Mouse (Mus musculus): Measurements from ENCODE around the gene Atp13a3. TPM values are rescaled to one million over a fixed set of nuclear protein-coding genes. Genes with fewer than 3 reads are reported as not detected.
"Not testable (repeated sequence)": the region's sequence is repeated elsewhere in the genome, so short reads cannot be mapped to it uniquely, and the experiment has no call there.

The Atp13a3 gene
- 12.6 and 14.0 TPM in 2 replicates for polyA plus RNA-seq (2016; fragmentation: Nextera tagmentation; extraction: Ambion mirVana)

DNA sequence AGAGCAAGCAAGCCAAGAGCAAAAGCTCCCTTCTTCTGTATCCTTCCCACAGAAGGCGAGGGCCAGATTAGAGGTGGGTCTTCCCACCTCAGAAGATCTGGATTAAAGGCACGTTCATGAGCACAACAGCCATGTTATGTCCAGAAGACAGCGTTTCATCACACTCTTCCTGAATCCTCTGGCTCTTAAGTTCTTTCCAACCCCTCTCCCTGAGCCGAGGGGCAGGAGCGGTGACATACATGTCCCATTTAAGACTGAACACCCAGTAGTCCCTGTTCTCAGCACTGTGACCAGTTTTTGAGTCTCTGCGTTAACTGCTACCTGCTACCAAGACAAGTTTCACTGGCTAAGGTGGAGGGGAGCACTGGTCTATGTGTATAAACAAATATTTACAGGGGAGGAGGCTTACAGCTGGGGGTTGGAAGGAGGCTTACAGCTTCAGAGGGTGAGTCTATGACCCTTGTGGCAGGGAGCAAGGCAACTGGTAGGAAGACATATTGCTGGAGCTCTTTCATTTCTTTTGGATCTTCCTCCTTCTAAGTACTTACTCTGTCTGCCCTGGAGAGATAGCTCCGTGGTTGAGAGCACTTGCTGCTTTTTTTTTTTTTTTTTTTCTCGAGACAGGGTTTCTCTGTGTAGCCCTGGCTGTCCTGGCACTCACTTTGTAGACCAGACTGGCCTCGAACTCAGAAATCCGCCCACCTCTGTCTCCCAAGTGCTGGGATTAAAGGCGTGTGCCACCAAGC lies at the start of gene Atp13a3:
Atp13a3 (minus strand) TSS at position 51 of the 746 bp plus-strand sequence.
- Histone ChIP-seq H3K9me3 (replicated peaks) (no peaks in the 10 kb centered on the region), H3K36me3 (no peaks in the 10 kb centered on the region), H3K27ac (no peak within 1 kb of the TSS), H3K27me3 (ENCODE audit: low read depth, poor library complexity, severe bottlenecking) (no peaks in the 10 kb centered on the region), H3K4me1 (no peaks in the 10 kb centered on the region), H3K4me3 (no peak within 1 kb of the TSS)
- WGBS: 74% methylated on average over 11 of the region's 11 CpGs
- no peak for DNase-seq (ENCODE audit: low spot score)

DNA sequence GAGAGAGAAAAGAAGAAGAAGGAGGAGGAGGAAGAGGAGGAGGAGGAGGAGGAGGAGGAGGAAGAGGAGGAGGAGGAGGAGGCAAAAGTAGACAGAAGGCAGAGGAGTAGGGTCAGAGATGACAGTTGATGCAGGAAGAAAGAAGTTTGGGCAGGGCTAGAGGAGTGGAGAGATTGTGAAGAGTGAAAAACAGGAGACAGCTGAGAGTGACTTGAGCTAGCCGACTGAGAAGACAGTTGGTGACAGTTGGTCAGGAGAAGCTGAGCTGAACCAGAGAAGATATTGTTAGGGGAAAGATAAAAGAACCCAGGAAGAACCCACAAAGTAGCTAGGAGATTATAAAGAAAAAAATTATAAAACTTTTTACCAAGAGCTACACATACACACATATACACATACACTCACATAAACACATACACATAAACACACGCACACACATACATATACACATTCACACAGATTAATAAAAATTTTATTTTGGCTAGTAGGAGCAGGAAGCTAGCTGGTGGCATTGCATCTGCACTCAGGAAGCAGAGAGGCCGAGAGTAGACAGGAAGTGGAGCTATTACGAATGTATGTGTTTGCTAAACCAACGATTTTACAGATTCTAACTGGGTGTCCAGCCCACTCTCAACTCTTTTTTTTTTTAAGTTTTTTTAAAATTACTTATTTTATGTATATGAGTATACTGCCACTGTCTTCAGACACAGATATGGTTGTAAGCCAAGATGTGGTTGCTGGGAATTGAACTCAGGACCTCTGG lies 47.6 kb upstream of the Atp13a3 start:
- 86% methylated on average over 5 of the region's 5 CpGs for WGBS
- DNase-seq (ENCODE audit: low spot score): no peak
- Histone ChIP-seq H3K9me3 (replicated peaks) (no peaks in the 10 kb centered on the region), H3K27me3 (ENCODE audit: low read depth, poor library complexity, severe bottlenecking) (no peaks in the 10 kb centered on the region), H3K27ac (no peak overlapping the region), H3K4me1 (no peaks in the 10 kb centered on the region), H3K36me3 (no peaks in the 10 kb centered on the region), H3K4me3 (no peak overlapping the region)

DNA sequence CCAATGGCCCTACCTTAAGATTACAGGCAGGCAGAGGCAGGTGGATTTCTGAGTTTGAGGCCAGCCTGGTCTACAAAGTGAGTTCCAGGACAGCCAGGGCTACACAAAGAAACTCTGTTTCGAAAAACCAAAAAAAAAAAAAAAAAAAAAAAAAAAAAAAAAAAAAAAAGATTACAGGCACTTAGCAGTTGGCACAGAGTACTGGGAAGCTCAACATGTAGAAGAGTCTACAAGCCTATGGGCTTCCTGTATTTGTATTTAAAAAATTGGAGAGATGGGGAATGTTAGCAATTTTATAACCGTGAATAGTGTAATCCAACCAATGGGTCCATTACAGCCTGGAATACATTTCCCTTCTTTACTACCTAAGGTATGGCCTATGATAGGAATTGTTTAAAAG lies 45.4 kb upstream of the Atp13a3 start:
- H3K27ac ChIP-seq; DNase-seq (ENCODE audit: low spot score); H3K27me3 ChIP-seq (ENCODE audit: low read depth, poor library complexity, severe bottlenecking): not testable (repeated sequence)

DNA sequence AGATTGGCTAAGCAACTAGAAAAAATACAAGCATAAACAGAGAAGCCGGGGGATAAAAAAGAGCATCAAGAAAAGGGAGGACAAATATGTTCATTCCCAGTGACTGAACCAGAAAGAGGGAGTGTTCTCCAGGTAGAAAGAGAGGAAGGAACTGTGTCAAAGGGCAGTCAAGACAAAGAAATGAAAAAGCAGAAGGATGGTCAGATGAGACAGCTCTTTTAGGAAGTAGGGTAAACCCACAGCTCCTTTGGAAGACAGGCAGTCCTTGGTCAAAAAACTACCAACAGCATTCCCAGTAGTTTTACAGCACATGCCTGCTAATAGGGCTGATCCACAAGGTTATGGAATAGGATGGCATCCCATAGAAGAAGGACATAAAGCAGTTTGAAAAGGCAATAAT lies 43.2 kb upstream of the Atp13a3 start:
- Histone ChIP-seq H3K27ac (no peak overlapping the region), H3K4me1 (no peaks in the 10 kb centered on the region), H3K36me3 (no peaks in the 10 kb centered on the region), H3K4me3 (no peak overlapping the region), H3K27me3 (ENCODE audit: low read depth, poor library complexity, severe bottlenecking) (no peaks in the 10 kb centered on the region), H3K9me3 (replicated peaks) (no peaks in the 10 kb centered on the region)
- 98% methylated on average over 1 of the region's 1 CpGs for WGBS
- no peak for DNase-seq (ENCODE audit: low spot score)

More for the DNA sequence above, 45.4 kb upstream of the Atp13a3 start:
- H3K9me3 ChIP-seq (replicated peaks); H3K4me3 ChIP-seq; H3K36me3 ChIP-seq; H3K4me1 ChIP-seq: not testable (repeated sequence)
- WGBS: 95% methylated on average over 2 of the region's 2 CpGs

DNA sequence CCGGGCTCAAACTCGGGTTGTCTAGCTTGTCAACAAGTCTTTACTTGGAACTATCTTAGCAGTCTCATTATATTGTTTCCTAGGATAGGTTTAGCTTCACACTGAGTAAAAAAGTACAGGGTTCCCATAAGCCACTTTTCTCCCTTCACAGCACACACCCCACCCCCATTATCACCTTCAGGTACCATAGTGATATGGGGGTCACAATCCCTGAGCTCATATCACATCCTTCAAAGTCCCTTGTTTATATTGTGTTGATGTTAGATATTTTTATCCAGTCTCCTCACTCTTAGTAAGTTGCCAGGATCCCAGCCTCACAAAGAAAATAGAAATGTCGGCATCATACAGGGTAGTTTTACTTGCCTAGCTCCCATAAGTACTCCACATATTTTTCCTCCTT lies 42.4 kb upstream of the Atp13a3 start:
- 84% methylated on average over 3 of the region's 3 CpGs for WGBS
- Histone ChIP-seq H3K36me3 (no peaks in the 10 kb centered on the region), H3K27ac (no peak overlapping the region), H3K9me3 (replicated peaks) (no peaks in the 10 kb centered on the region), H3K27me3 (ENCODE audit: low read depth, poor library complexity, severe bottlenecking) (no peaks in the 10 kb centered on the region), H3K4me3 (no peak overlapping the region), H3K4me1 (0 out of 2 replicates have a peak, but pooled peaks cover 4% of the 10 kb centered on the region)
- DNase-seq (ENCODE audit: low spot score): no peak

DNA sequence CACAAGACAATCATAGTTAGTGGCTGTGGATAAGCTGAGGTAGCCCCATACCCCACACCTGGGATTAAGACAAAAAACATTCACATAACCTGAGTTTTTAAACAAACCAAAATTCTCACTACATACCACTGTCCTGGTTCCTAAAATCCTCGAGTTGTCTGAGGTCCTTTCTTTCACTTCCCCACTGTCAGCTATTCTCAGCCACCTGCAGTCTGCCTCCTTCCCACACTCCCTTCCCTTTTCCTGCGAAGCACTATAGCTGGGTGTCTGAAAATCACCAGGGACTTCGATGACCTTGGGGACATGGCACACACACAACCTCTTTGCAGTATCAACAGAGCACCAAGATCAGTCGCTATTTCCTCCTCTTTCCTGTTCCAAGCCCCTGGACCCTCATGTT lies 41.9 kb upstream of the Atp13a3 start:
- 0 out of 2 replicates have a peak, but pooled peaks cover 4% of the 10 kb centered on the region for H3K4me1 ChIP-seq
- no peak overlapping the region for H3K27ac ChIP-seq
- no peaks in the 10 kb centered on the region for H3K27me3 ChIP-seq (ENCODE audit: low read depth, poor library complexity, severe bottlenecking)
- DNase-seq (ENCODE audit: low spot score): no peak
- no peaks in the 10 kb centered on the region for H3K36me3 ChIP-seq
- no peaks in the 10 kb centered on the region for H3K9me3 ChIP-seq (replicated peaks)
- H3K4me3 ChIP-seq: no peak overlapping the region
- 73% methylated on average over 4 of the region's 4 CpGs for WGBS

DNA sequence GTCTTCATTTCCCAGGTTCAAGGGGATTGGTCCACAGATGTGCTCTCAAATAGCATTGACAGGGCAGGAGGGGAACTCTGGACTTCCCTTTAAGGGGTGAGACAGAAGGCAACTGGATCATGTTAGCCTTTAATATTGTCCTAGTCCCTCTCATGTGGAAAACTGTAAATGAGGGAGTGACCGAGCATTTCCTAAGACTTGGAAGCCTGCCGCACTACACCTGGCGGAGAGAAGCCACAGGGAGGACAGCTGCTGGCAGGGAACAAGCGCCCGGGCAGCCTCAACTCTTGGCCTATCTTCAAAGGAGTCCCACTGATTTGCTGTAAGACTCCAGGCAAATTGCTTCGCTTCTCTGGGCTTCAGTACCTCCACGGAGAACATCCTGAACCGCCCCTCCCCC lies 37.6 kb upstream of the Atp13a3 start:
- Histone ChIP-seq H3K9me3 (replicated peaks) (no peaks in the 10 kb centered on the region), H3K4me1 (0 out of 2 replicates have a peak, but pooled peaks cover 4% of the 10 kb centered on the region), H3K4me3 (no peak overlapping the region), H3K36me3 (no peaks in the 10 kb centered on the region), H3K27ac (no peak overlapping the region), H3K27me3 (ENCODE audit: low read depth, poor library complexity, severe bottlenecking) (no peaks in the 10 kb centered on the region)
- WGBS: 45% methylated on average over 8 of the region's 8 CpGs
- DNase-seq (ENCODE audit: low spot score): no peak

DNA sequence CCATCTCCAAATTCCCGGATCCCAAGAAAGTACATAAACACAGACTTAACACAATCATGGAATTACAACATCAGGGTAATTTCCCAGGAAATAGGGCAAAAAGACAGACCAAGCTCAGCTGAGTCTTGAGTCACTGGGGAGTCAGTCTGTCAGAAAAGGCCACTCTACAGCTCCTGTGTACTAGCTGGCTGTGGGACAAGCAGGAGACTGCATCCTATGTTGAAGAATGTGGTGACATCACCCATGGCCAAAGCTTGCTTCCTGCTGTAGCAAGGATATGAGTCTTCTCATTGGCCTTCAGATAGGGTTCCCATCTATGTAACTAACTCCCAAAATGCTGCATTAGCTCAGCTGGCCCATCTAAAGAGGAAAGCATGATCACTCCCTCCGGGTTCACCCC lies 36.7 kb upstream of the Atp13a3 start:
- 93% methylated on average over 2 of the region's 2 CpGs for WGBS
- H3K4me3 ChIP-seq: no peak overlapping the region
- H3K27ac ChIP-seq: no peak overlapping the region
- no peaks in the 10 kb centered on the region for H3K36me3 ChIP-seq
- DNase-seq (ENCODE audit: low spot score): no peak
- H3K4me1 ChIP-seq: 0 out of 2 replicates have a peak, but pooled peaks cover 4% of the 10 kb centered on the region
- H3K27me3 ChIP-seq (ENCODE audit: low read depth, poor library complexity, severe bottlenecking): no peaks in the 10 kb centered on the region
- no peaks in the 10 kb centered on the region for H3K9me3 ChIP-seq (replicated peaks)

DNA sequence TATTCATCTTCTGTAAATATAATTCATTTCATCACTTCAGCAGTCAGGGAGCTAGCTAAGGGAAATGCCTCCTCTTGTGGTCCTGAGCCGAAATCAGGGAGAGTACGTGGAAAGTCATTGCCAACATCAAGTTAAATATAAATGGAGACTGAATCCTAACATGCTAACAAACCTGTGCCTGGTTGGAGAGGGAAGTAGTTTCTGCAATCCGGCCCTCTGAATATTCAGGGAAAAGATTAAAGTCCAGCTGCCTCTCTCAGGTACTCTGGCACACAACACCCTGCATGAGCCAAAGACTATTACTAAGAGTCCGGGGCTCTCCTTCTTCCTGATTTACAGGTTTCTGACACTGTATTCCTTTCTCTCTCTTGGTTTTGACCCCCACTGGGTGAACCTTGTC lies 35.6 kb upstream of the Atp13a3 start:
- 88% methylated on average over 4 of the region's 4 CpGs for WGBS
- Histone ChIP-seq H3K27ac (no peak overlapping the region), H3K4me3 (no peak overlapping the region), H3K9me3 (replicated peaks) (no peaks in the 10 kb centered on the region), H3K27me3 (ENCODE audit: low read depth, poor library complexity, severe bottlenecking) (no peaks in the 10 kb centered on the region), H3K4me1 (0 out of 2 replicates have a peak, but pooled peaks cover 4% of the 10 kb centered on the region), H3K36me3 (no peaks in the 10 kb centered on the region)
- no peak for DNase-seq (ENCODE audit: low spot score)

DNA sequence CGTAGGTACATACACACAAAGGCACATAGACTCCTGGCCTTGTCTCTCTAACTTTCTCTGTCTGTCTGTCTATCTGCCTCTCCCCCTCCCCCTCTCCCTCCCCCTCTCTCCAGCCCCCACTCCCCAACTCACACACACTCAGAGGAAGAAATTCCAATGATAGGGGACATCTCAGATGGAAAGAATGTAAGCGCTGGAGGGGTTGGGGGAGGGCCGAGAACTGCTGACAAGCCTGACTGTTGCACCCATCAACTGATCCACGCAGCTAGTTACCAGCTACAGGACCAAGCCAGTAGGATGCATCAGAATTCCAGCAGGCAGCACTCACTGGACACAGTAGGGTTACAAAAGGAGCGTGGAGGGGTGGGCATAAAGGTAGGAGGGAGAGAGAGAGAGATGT lies 34.1 kb upstream of the Atp13a3 start:
- 0 out of 2 replicates have a peak, but pooled peaks cover 4% of the 10 kb centered on the region for H3K4me1 ChIP-seq
- no peaks in the 10 kb centered on the region for H3K9me3 ChIP-seq (replicated peaks)
- H3K4me3 ChIP-seq: no peak overlapping the region
- no peak overlapping the region for H3K27ac ChIP-seq
- no peaks in the 10 kb centered on the region for H3K36me3 ChIP-seq
- no peak for DNase-seq (ENCODE audit: low spot score)
- H3K27me3 ChIP-seq (ENCODE audit: low read depth, poor library complexity, severe bottlenecking): no peaks in the 10 kb centered on the region
- 79% methylated on average over 5 of the region's 5 CpGs for WGBS

DNA sequence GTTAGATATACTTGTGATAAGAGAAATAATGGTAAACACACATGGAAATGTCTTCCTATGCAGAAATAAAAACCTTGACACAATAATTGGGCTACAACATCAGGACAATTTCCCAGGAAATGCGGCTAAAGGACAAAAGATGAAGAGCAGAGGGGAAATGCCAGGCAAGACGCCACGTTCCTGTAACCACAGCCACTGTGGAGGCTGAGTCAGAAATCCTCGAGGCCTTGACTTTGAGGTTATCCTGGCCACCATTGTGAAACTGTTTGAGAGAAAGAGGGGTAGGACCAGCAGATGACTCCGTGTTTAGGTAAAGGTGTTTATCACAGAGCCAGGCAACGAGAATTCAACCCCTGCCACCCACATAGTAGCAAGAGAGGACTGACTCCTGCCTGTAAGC lies 33.6 kb upstream of the Atp13a3 start:
- Histone ChIP-seq H3K36me3 (no peaks in the 10 kb centered on the region), H3K4me1 (0 out of 2 replicates have a peak, but pooled peaks cover 4% of the 10 kb centered on the region), H3K27me3 (ENCODE audit: low read depth, poor library complexity, severe bottlenecking) (no peaks in the 10 kb centered on the region), H3K9me3 (replicated peaks) (no peaks in the 10 kb centered on the region), H3K27ac (no peak overlapping the region), H3K4me3 (no peak overlapping the region)
- 79% methylated on average over 6 of the region's 6 CpGs for WGBS
- DNase-seq (ENCODE audit: low spot score): no peak

DNA sequence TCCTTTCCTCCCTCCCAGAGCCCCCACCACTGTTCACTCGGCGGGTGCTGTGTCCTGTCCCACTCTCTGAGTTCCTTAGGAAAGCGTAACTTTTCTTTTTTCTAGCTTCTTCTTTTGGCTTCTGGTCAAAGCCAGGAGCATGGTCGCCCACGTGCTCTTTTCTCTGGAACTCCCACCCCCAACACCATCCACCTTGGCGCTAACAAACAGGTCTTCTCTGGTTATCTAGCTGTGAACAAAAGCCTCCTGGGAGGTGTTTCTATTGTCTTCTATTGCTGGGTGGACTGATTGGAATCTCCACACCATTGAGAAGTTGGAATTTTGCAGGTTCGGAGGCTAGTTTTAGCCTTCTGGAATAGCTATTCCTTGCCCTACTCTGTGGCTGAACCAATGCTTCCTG lies 30.5 kb upstream of the Atp13a3 start:
- H3K9me3 ChIP-seq (replicated peaks): no peaks in the 10 kb centered on the region
- DNase-seq (ENCODE audit: low spot score): no peak
- H3K4me1 ChIP-seq: no peaks in the 10 kb centered on the region
- WGBS: 90% methylated on average over 7 of the region's 7 CpGs
- no peaks in the 10 kb centered on the region for H3K27me3 ChIP-seq (ENCODE audit: low read depth, poor library complexity, severe bottlenecking)
- no peak overlapping the region for H3K4me3 ChIP-seq
- H3K36me3 ChIP-seq: no peaks in the 10 kb centered on the region
- H3K27ac ChIP-seq: no peak overlapping the region

DNA sequence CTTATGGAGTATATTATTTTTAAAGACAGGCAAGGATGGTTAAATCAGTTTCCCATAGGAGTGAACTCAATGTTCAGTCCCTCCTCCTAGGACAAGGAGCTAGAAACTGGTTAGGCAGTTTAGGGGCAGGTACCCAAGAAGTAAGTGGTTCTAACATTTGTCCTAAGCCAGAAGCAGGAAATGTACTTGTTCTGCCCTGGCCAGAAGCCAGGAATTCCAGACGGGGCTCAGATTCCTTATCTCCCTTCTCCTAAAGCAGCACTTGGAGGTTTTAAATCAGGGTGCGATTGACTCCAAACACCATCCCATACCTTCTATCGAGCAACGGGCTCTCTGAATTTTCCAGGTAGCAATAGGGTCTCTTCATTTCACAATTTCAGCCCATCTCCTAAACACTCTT lies 29.6 kb upstream of the Atp13a3 start:
- H3K27ac ChIP-seq: no peak overlapping the region
- H3K4me1 ChIP-seq: no peaks in the 10 kb centered on the region
- no peaks in the 10 kb centered on the region for H3K27me3 ChIP-seq (ENCODE audit: low read depth, poor library complexity, severe bottlenecking)
- no peaks in the 10 kb centered on the region for H3K36me3 ChIP-seq
- no peak for DNase-seq (ENCODE audit: low spot score)
- H3K4me3 ChIP-seq: no peak overlapping the region
- H3K9me3 ChIP-seq (replicated peaks): no peaks in the 10 kb centered on the region
- 82% methylated on average over 4 of the region's 4 CpGs for WGBS

All from limb, embryonic 10.5 days (tissue).